Mouse (Mus musculus): Measurements from ENCODE around the gene Thsd4. TPM values are rescaled to one million over a fixed set of nuclear protein-coding genes. Genes with fewer than 3 reads are reported as not detected.

The Thsd4 gene
- total and polyA plus RNA-seq, 2 experiments from 2014 or later = 4.9 to 15.3 TPM

GRCm38 (mm10) chr9:60024971-60025370 is 496.9 kb downstream of the Thsd4 start:
- TF ChIP-seq CTCF (IDR thresholded peaks at IDR 0.05; ENCODE audit: low read depth) = no peak
- no peak overlapping the region for H3K4me3 ChIP-seq (ENCODE audit: low read length)
- no peak overlapping the region for H3K4me2 ChIP-seq (ENCODE audit: low read depth, low read length)
- H3K9me3 ChIP-seq (ENCODE audit: low read length) = no peaks in the 10 kb centered on the region
- H3K4me1 ChIP-seq (ENCODE audit: insufficient read depth, low read length) = no peaks in the 10 kb centered on the region
- no peak overlapping the region for H3K27ac ChIP-seq
- DNase-seq (ENCODE audit: low spot score) (no peak), ATAC-seq (no peak)
- WGBS = 16% methylated on average over 5 of the region's 5 CpGs
- no peaks in the 10 kb centered on the region for H3K27me3 ChIP-seq (ENCODE audit: insufficient read depth, low read length)
- H3K9ac ChIP-seq (replicated peaks; ENCODE audit: low read length) = no peak overlapping the region
- no peaks in the 10 kb centered on the region for H3K36me3 ChIP-seq (ENCODE audit: insufficient read depth, low read length)

GRCm38 (mm10) chr9:60024545-60024944 is 497.3 kb downstream of the Thsd4 start:
- Histone ChIP-seq H3K4me3 (ENCODE audit: low read length) (no peak overlapping the region), H3K36me3 (ENCODE audit: insufficient read depth, low read length) (no peaks in the 10 kb centered on the region), H3K4me2 (ENCODE audit: low read depth, low read length) (no peak overlapping the region), H3K9me3 (ENCODE audit: low read length) (no peaks in the 10 kb centered on the region), H3K27me3 (ENCODE audit: insufficient read depth, low read length) (no peaks in the 10 kb centered on the region), H3K9ac (replicated peaks; ENCODE audit: low read length) (no peak overlapping the region), H3K27ac (no peak overlapping the region), H3K4me1 (ENCODE audit: insufficient read depth, low read length) (no peaks in the 10 kb centered on the region)
- 17% methylated on average over 5 of the region's 5 CpGs for WGBS
- DNase-seq (ENCODE audit: low spot score) (no peak), ATAC-seq (no peak)
- no peak for TF ChIP-seq CTCF (IDR thresholded peaks at IDR 0.05; ENCODE audit: low read depth)

DNA sequence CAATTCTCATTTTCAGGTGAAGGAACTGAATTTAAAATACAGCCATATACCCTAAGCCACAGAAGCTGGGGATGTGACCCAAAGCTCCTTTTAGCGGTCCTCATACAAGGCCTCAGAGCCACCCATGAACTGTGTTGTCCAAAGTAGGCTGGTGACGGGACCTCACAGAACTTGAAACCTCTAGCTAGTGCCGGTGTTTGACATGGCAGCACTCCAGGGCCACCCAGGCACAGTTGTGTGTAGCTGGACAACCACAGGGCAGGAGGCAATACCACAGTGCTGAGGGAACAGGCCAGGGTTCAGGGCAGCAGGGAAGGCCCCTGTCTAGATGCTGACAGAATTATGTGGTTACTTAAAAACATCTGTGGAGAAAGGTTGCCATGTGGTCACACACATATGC is 499.5 kb downstream of the Thsd4 start:
- Histone ChIP-seq H3K4me1 (ENCODE audit: insufficient read depth, low read length) (no peaks in the 10 kb centered on the region), H3K9ac (replicated peaks; ENCODE audit: low read length) (no peak overlapping the region), H3K9me3 (ENCODE audit: low read length) (no peaks in the 10 kb centered on the region), H3K27ac (no peak overlapping the region), H3K27me3 (ENCODE audit: insufficient read depth, low read length) (no peaks in the 10 kb centered on the region), H3K4me3 (ENCODE audit: low read length) (no peak overlapping the region), H3K36me3 (ENCODE audit: insufficient read depth, low read length) (no peaks in the 10 kb centered on the region), H3K4me2 (ENCODE audit: low read depth, low read length) (no peak overlapping the region)
- 66% methylated on average over 3 of the region's 3 CpGs for WGBS
- ATAC-seq (no peak), DNase-seq (ENCODE audit: low spot score) (no peak)
- no peak for TF ChIP-seq CTCF (IDR thresholded peaks at IDR 0.05; ENCODE audit: low read depth)

GRCm38 (mm10) chr9:60020444-60020843 is 501.4 kb downstream of the Thsd4 start:
- Histone ChIP-seq H3K27me3 (ENCODE audit: insufficient read depth, low read length) (no peaks in the 10 kb centered on the region), H3K9ac (replicated peaks; ENCODE audit: low read length) (no peak overlapping the region), H3K4me2 (ENCODE audit: low read depth, low read length) (no peak overlapping the region), H3K36me3 (ENCODE audit: insufficient read depth, low read length) (no peaks in the 10 kb centered on the region), H3K27ac (no peak overlapping the region), H3K9me3 (ENCODE audit: low read length) (no peaks in the 10 kb centered on the region), H3K4me3 (ENCODE audit: low read length) (no peak overlapping the region), H3K4me1 (ENCODE audit: insufficient read depth, low read length) (no peaks in the 10 kb centered on the region)
- 38% methylated on average over 1 of the region's 1 CpGs for WGBS
- DNase-seq (ENCODE audit: low spot score) = no peak
- TF ChIP-seq CTCF (IDR thresholded peaks at IDR 0.05; ENCODE audit: low read depth) = no peak
- ATAC-seq = no peak

DNA sequence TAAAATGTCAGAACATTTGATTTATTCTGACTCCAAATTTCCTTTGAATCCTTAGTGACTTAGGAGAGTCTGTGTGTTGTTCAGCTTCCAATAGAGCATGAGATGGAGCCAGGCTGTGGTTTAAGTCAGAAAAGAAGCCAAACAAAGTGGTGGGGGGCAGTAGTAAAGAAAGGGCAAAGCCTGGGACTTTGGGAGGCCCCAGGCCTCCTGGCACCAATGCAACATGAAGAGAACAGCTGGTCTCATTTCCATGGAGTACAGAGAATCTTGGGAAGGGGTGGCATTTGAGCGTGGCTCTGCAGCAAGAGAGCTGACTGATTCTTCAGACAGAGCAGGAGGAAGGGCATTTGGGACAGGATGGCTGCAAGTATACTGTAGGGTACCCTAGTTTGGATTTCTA is 511.6 kb downstream of the Thsd4 start:
- Histone ChIP-seq H3K4me2 (ENCODE audit: low read depth, low read length) (no peak overlapping the region), H3K36me3 (ENCODE audit: insufficient read depth, low read length) (no peaks in the 10 kb centered on the region), H3K9me3 (ENCODE audit: low read length) (no peaks in the 10 kb centered on the region), H3K27ac (no peak overlapping the region), H3K4me3 (ENCODE audit: low read length) (no peak overlapping the region), H3K9ac (replicated peaks; ENCODE audit: low read length) (no peak overlapping the region), H3K27me3 (ENCODE audit: insufficient read depth, low read length) (no peaks in the 10 kb centered on the region), H3K4me1 (ENCODE audit: insufficient read depth, low read length) (0 out of 2 replicates have a peak, but pooled peaks cover 6% of the 10 kb centered on the region)
- DNase-seq (ENCODE audit: low spot score) (peak; percentile 36), ATAC-seq (no peak)
- 30% methylated on average over 1 of the region's 1 CpGs for WGBS
- no peak for TF ChIP-seq CTCF (IDR thresholded peaks at IDR 0.05; ENCODE audit: low read depth)

DNA sequence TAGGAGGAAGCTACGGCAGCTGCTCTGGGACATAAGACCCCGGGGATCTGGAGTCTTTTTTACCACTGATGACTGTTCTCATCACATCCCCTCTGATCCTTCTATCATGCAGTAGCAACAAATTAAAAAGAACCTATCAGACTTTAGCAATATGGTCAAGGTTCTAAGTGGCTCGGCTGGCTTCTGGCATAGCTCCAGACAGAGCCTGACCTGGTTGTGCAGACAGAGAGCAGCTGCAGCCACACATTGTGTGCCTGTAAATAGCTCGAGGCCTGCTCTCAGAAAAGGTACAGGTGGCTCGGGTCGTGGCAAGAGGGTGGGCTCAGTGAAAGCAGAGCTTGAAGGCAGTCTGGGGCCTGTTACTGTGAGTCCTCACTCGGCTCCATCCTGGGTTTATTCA is 512.9 kb downstream of the Thsd4 start:
- 39% methylated on average over 7 of the region's 7 CpGs for WGBS
- H3K4me1 ChIP-seq (ENCODE audit: insufficient read depth, low read length) = 0 out of 2 replicates have a peak, but pooled peaks cover 4% of the 10 kb centered on the region
- ATAC-seq = no peak
- DNase-seq (ENCODE audit: low spot score) = peak; percentile 40
- no peak overlapping the region for H3K27ac ChIP-seq
- no peak overlapping the region for H3K4me3 ChIP-seq (ENCODE audit: low read length)
- no peak overlapping the region for H3K9ac ChIP-seq (replicated peaks; ENCODE audit: low read length)
- TF ChIP-seq CTCF (IDR thresholded peaks at IDR 0.05; ENCODE audit: low read depth) = no peak
- no peaks in the 10 kb centered on the region for H3K9me3 ChIP-seq (ENCODE audit: low read length)
- no peak overlapping the region for H3K4me2 ChIP-seq (ENCODE audit: low read depth, low read length)
- H3K27me3 ChIP-seq (ENCODE audit: insufficient read depth, low read length) = no peaks in the 10 kb centered on the region
- no peaks in the 10 kb centered on the region for H3K36me3 ChIP-seq (ENCODE audit: insufficient read depth, low read length)

DNA sequence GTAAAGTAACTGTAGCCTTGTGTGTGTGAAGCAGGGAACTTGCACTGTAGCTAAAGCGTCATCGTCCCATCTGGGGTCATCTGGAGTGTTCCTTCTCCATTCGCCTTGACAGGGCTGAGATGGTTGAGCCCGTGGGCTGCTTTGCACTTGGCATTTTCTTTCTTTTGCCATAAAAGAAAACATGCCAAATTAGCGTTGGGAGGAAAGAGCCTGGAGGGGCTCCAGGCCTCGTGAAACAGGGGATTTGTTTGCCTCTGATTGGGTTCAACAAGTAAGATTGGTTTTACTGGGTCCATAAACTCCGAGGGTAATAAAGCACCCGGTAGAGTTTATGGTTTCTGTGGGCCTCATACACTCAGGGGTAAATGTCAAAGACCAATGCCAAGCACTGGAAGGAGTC is 519.5 kb downstream of the Thsd4 start:
- WGBS = 76% methylated on average over 8 of the region's 8 CpGs
- Histone ChIP-seq H3K9ac (replicated peaks; ENCODE audit: low read length) (no peak overlapping the region), H3K4me3 (ENCODE audit: low read length) (no peak overlapping the region), H3K4me2 (ENCODE audit: low read depth, low read length) (no peak overlapping the region), H3K27ac (no peak overlapping the region), H3K4me1 (ENCODE audit: insufficient read depth, low read length) (no peaks in the 10 kb centered on the region), H3K27me3 (ENCODE audit: insufficient read depth, low read length) (no peaks in the 10 kb centered on the region), H3K9me3 (ENCODE audit: low read length) (no peaks in the 10 kb centered on the region), H3K36me3 (ENCODE audit: insufficient read depth, low read length) (no peaks in the 10 kb centered on the region)
- no peak for DNase-seq (ENCODE audit: low spot score)
- ATAC-seq = no peak
- no peak for TF ChIP-seq CTCF (IDR thresholded peaks at IDR 0.05; ENCODE audit: low read depth)

All from hindbrain, postnatal 0 days (tissue).